Mouse (Mus musculus) neural tube, embryonic 12.5 days (tissue): ENCODE data around the gene Dock6. TPM values are rescaled to one million over a fixed set of nuclear protein-coding genes. Genes with fewer than 3 reads are reported as not detected.
A peak's percentile ranks its signal among the peaks of the same experiment; 100 is the strongest.

ENCODE experiments used
- ATAC-seq: fragments of 200-750 bp; cut with Nextera tagmentation; 2 replicates; pipeline ENCODE4 v1.8.0; 2017; ENCODE audit warnings: low read depth, mild to moderate bottlenecking, moderate TSS enrichment, moderate library complexity; ENCODE audit not compliant: low FRiP score
- H3K27ac ChIP-seq: fragments of 300-500 bp; sonication (generic); 2 replicates; pipeline ENCODE4 v1.5.1; 2016
- H3K27me3 ChIP-seq: fragments of 300-500 bp; sonication (generic); replicated peaks from 2 replicates; pipeline ENCODE4 v1.6.1; 2016; ENCODE audit warnings: mild to moderate bottlenecking
- H3K36me3 ChIP-seq: fragments of 300-500 bp; sonication (generic); 2 replicates; pipeline ENCODE4 v1.6.1; 2016; ENCODE audit warnings: mild to moderate bottlenecking
- H3K4me1 ChIP-seq: fragments of 300-500 bp; sonication (generic); 2 replicates; pipeline ENCODE4 v1.6.1; 2016
- H3K4me2 ChIP-seq: fragments of 300-500 bp; sonication (generic); replicated peaks from 2 replicates; pipeline ENCODE4 v1.6.1; 2016; ENCODE audit warnings: mild to moderate bottlenecking
- H3K4me3 ChIP-seq: fragments of 300-500 bp; sonication (generic); 2 replicates; pipeline ENCODE4 v1.5.1; 2016
- H3K9ac ChIP-seq: fragments of 300-500 bp; sonication (generic); 2 replicates; pipeline ENCODE4 v1.6.1; 2016; ENCODE audit warnings: mild to moderate bottlenecking
- H3K9me3 ChIP-seq: fragments of 300-500 bp; sonication (generic); 2 replicates; pipeline ENCODE4 v1.6.1; 2016; ENCODE audit warnings: mild to moderate bottlenecking
- WGBS: fragments of 180-500 bp; shearing (Covaris S2); methylation state at CpG from one replicate; pipeline ENCODE4 v1.1.7; 2016; 5-methylcytosine and 5-hydroxymethylcytosine counted together
- polyA plus RNA-seq: library from polyadenylated mRNA; unstranded; fragments of >200 nt; fragmentation: Nextera tagmentation; extraction: Ambion mirVana; gene quantifications from 2 replicates; pipeline ENCODE4 v1.2.1, GENCODE M21; 2016

Gene Dock6
- polyA plus RNA-seq, 1 experiment from 2014 or later = 26.2 TPM

GRCm38 (mm10) chr9:21859606-21860005 lies 7.2 kb upstream of the Dock6 start:
- no peak overlapping the region for H3K27ac ChIP-seq
- no peaks in the 10 kb centered on the region for H3K27me3 ChIP-seq
- H3K4me2 ChIP-seq = no peak overlapping the region
- H3K4me1 ChIP-seq = no peaks in the 10 kb centered on the region
- H3K4me3 ChIP-seq = no peak overlapping the region
- H3K9ac ChIP-seq = no peak overlapping the region
- H3K36me3 ChIP-seq = no peaks in the 10 kb centered on the region
- WGBS = 90% methylated on average over 3 of the region's 3 CpGs
- H3K9me3 ChIP-seq = peaks cover 5% of the 10 kb centered on the region; the same call in 1 of the 2 replicates
- no peak for ATAC-seq

GRCm38 (mm10) chr9:21858084-21858483 lies 5.6 kb upstream of the Dock6 start:
- Histone ChIP-seq H3K9me3 (peaks cover 5% of the 10 kb centered on the region; the same call in 1 of the 2 replicates), H3K27me3 (no peaks in the 10 kb centered on the region), H3K4me2 (no peak overlapping the region), H3K4me1 (no peaks in the 10 kb centered on the region), H3K36me3 (no peaks in the 10 kb centered on the region), H3K9ac (no peak overlapping the region), H3K4me3 (no peak overlapping the region), H3K27ac (no peak overlapping the region)
- 74% methylated on average over 6 of the region's 6 CpGs for WGBS
- no peak for ATAC-seq

- H3K27ac ChIP-seq = no peak overlapping the region
- no peak for ATAC-seq
Measured at GRCm38 (mm10) chr9:21857501-21857900, 5.1 kb upstream of the Dock6 start.

GRCm38 (mm10) chr9:21854894-21855293 lies 2.5 kb upstream of the Dock6 start:
- H3K9me3 ChIP-seq = no peaks in the 10 kb centered on the region
- no peaks in the 10 kb centered on the region for H3K27me3 ChIP-seq
- no peak overlapping the region for H3K27ac ChIP-seq
- 86% methylated on average over 6 of the region's 6 CpGs for WGBS
- H3K4me2 ChIP-seq = no peak overlapping the region
- no peak overlapping the region for H3K4me3 ChIP-seq
- H3K4me1 ChIP-seq = peaks cover 15% of the 10 kb centered on the region; the same call in 1 of the 2 replicates
- ATAC-seq = no peak
- no peak overlapping the region for H3K9ac ChIP-seq
- H3K36me3 ChIP-seq = no peaks in the 10 kb centered on the region

More at GRCm38 (mm10) chr9:21857501-21857900, 5.1 kb upstream of the Dock6 start:
- no peaks in the 10 kb centered on the region for H3K27me3 ChIP-seq
- H3K36me3 ChIP-seq = no peaks in the 10 kb centered on the region
- WGBS = 81% methylated on average over 2 of the region's 2 CpGs
- no peak overlapping the region for H3K4me2 ChIP-seq
- peaks cover 5% of the 10 kb centered on the region; the same call in 1 of the 2 replicates for H3K4me1 ChIP-seq
- no peak overlapping the region for H3K9ac ChIP-seq
- peaks cover 5% of the 10 kb centered on the region; the same call in 1 of the 2 replicates for H3K9me3 ChIP-seq
- no peak overlapping the region for H3K4me3 ChIP-seq

GRCm38 (mm10) chr9:21853961-21854360 lies 1.5 kb upstream of the Dock6 start:
- Histone ChIP-seq H3K4me3 (no peak overlapping the region), H3K9ac (no peak overlapping the region), H3K36me3 (no peaks in the 10 kb centered on the region), H3K4me2 (no peak overlapping the region), H3K9me3 (no peaks in the 10 kb centered on the region), H3K27ac (no peak overlapping the region), H3K4me1 (peaks cover 15% of the 10 kb centered on the region; the same call in 1 of the 2 replicates), H3K27me3 (no peaks in the 10 kb centered on the region)
- 75% methylated on average over 5 of the region's 5 CpGs for WGBS
- ATAC-seq = no peak

- H3K4me1 ChIP-seq = peaks cover 33% of the 10 kb centered on the region
- H3K9me3 ChIP-seq = no peaks in the 10 kb centered on the region
- ATAC-seq = no peak
- H3K4me2 ChIP-seq = peak overlapping the region; percentile 67; the same call in 1 of the 2 replicates
- H3K4me3 ChIP-seq = no peak overlapping the region
- H3K27ac ChIP-seq = no peak overlapping the region
- no peak overlapping the region for H3K9ac ChIP-seq
- 77% methylated on average over 3 of the region's 3 CpGs for WGBS
- H3K27me3 ChIP-seq = no peaks in the 10 kb centered on the region
- H3K36me3 ChIP-seq = no peaks in the 10 kb centered on the region
Measured at GRCm38 (mm10) chr9:21851084-21851483, 1.4 kb downstream of the Dock6 start.

- Histone ChIP-seq H3K27ac (no peak overlapping the region), H3K9ac (no peak overlapping the region)
Measured at GRCm38 (mm10) chr9:21849691-21850677, 2.5 kb downstream of the Dock6 start.

GRCm38 (mm10) chr9:21847926-21848325 lies 4.5 kb downstream of the Dock6 start:
- Histone ChIP-seq H3K4me2 (0 out of 2 replicates have a peak overlapping the region, but pooled peaks have one; percentile 50), H3K9ac (no peak overlapping the region), H3K27me3 (no peaks in the 10 kb centered on the region), H3K36me3 (0 out of 2 replicates have a peak, but pooled peaks cover 6% of the 10 kb centered on the region), H3K9me3 (no peaks in the 10 kb centered on the region), H3K4me3 (no peak overlapping the region), H3K4me1 (peaks cover 32% of the 10 kb centered on the region), H3K27ac (no peak overlapping the region)
- no peak for ATAC-seq
- 26% methylated on average over 10 of the region's 10 CpGs for WGBS

More at GRCm38 (mm10) chr9:21849691-21850677, 2.5 kb downstream of the Dock6 start:
- WGBS = 64% methylated on average over 7 of the region's 7 CpGs
- H3K27me3 ChIP-seq = no peaks in the 10 kb centered on the region
- no peaks in the 10 kb centered on the region for H3K9me3 ChIP-seq
- H3K4me2 ChIP-seq = peak overlapping the region; percentile 24; the same call in 1 of the 2 replicates
- no peak overlapping the region for H3K4me3 ChIP-seq
- H3K4me1 ChIP-seq = peaks cover 33% of the 10 kb centered on the region
- H3K36me3 ChIP-seq = 0 out of 2 replicates have a peak, but pooled peaks cover 4% of the 10 kb centered on the region
- no peak for ATAC-seq

GRCm38 (mm10) chr9:21847425-21847824 lies 5.0 kb downstream of the Dock6 start:
- 18% methylated on average over 3 of the region's 3 CpGs for WGBS
- H3K36me3 ChIP-seq = 0 out of 2 replicates have a peak, but pooled peaks cover 6% of the 10 kb centered on the region
- H3K4me2 ChIP-seq = peak overlapping the region; percentile 50; the same call in 1 of the 2 replicates
- H3K27ac ChIP-seq = no peak overlapping the region
- H3K27me3 ChIP-seq = no peaks in the 10 kb centered on the region
- H3K4me3 ChIP-seq = no peak overlapping the region
- H3K9ac ChIP-seq = no peak overlapping the region
- no peak for ATAC-seq
- H3K9me3 ChIP-seq = no peaks in the 10 kb centered on the region
- H3K4me1 ChIP-seq = peaks cover 27% of the 10 kb centered on the region

- Histone ChIP-seq H3K9ac (peak overlapping the region; percentile 42; the same call in 1 of the 2 replicates), H3K36me3 (0 out of 2 replicates have a peak, but pooled peaks cover 6% of the 10 kb centered on the region), H3K27ac (no peak overlapping the region), H3K4me1 (peaks cover 22% of the 10 kb centered on the region), H3K4me2 (peak overlapping the region; percentile 50), H3K9me3 (no peaks in the 10 kb centered on the region), H3K4me3 (no peak overlapping the region), H3K27me3 (no peaks in the 10 kb centered on the region)
- 0 out of 2 replicates have a peak, but pooled peaks have one; percentile 23 for ATAC-seq
- WGBS = 6% methylated on average over 11 of the region's 11 CpGs
Measured at GRCm38 (mm10) chr9:21846755-21847341, 5.6 kb downstream of the Dock6 start.

GRCm38 (mm10) chr9:21845381-21846080 lies 6.9 kb downstream of the Dock6 start:
- ATAC-seq = no peak
- Histone ChIP-seq H3K36me3 (0 out of 2 replicates have a peak, but pooled peaks cover 6% of the 10 kb centered on the region), H3K9me3 (no peaks in the 10 kb centered on the region), H3K4me1 (peaks cover 18% of the 10 kb centered on the region), H3K4me3 (no peak overlapping the region), H3K27me3 (no peaks in the 10 kb centered on the region), H3K4me2 (no peak overlapping the region), H3K9ac (no peak overlapping the region), H3K27ac (no peak overlapping the region)
- WGBS = 51% methylated on average over 14 of the region's 14 CpGs
